Mouse (Mus musculus) WW6 (cell line): ENCODE measurements around the gene Fmn2.

Experiments used
- DNase-seq: peaks from one replicate; pipeline ENCODE4 v3.0.0-alpha.2; 2013; ENCODE audit warnings: low read depth, low spot score

Fmn2 gene

GRCm38 (mm10) chr1:174659459-174660223 is 158.0 kb downstream of the Fmn2 start:
- DNase-seq, result no peak

- DNase-seq, result no peak
Measured at GRCm38 (mm10) chr1:174665116-174665515, 163.5 kb downstream of the Fmn2 start.

GRCm38 (mm10) chr1:174669132-174669531 is 167.5 kb downstream of the Fmn2 start:
- DNase-seq, result no peak

- no peak for DNase-seq
Measured at GRCm38 (mm10) chr1:174670846-174671245, 169.2 kb downstream of the Fmn2 start.

GRCm38 (mm10) chr1:174674586-174674985 is 173.0 kb downstream of the Fmn2 start:
- DNase-seq, result peak; percentile 16

- no peak for DNase-seq
Measured at GRCm38 (mm10) chr1:174675316-174675715, 173.7 kb downstream of the Fmn2 start.

- DNase-seq, result no peak
Measured at GRCm38 (mm10) chr1:174676187-174676586, 174.6 kb downstream of the Fmn2 start.

- DNase-seq, result no peak
Measured at GRCm38 (mm10) chr1:174677211-174677610, 175.6 kb downstream of the Fmn2 start.

- DNase-seq, result no peak
Measured at GRCm38 (mm10) chr1:174689301-174689700, 187.7 kb downstream of the Fmn2 start.

- no peak for DNase-seq
Measured at GRCm38 (mm10) chr1:174700871-174701270, 199.2 kb downstream of the Fmn2 start.

GRCm38 (mm10) chr1:174701835-174702234 is 200.2 kb downstream of the Fmn2 start:
- no peak for DNase-seq

- DNase-seq, result no peak
Measured at GRCm38 (mm10) chr1:174703909-174704308, 202.3 kb downstream of the Fmn2 start.

GRCm38 (mm10) chr1:174719729-174720458 is 218.3 kb downstream of the Fmn2 start:
- DNase-seq, result no peak

- no peak for DNase-seq
Measured at GRCm38 (mm10) chr1:174728771-174729170, 227.1 kb downstream of the Fmn2 start.

GRCm38 (mm10) chr1:174732715-174733114 is 231.1 kb downstream of the Fmn2 start:
- no peak for DNase-seq

- no peak for DNase-seq
Measured at GRCm38 (mm10) chr1:174738958-174739357, 237.3 kb downstream of the Fmn2 start.

- no peak for DNase-seq
Measured at GRCm38 (mm10) chr1:174742667-174743066, 241.0 kb downstream of the Fmn2 start.

GRCm38 (mm10) chr1:174748520-174748919 is 246.9 kb downstream of the Fmn2 start:
- DNase-seq, result no peak

GRCm38 (mm10) chr1:174750893-174751461 is 249.4 kb downstream of the Fmn2 start:
- DNase-seq, result no peak

- no peak for DNase-seq
Measured at GRCm38 (mm10) chr1:174759354-174759753, 257.7 kb downstream of the Fmn2 start.

GRCm38 (mm10) chr1:174765757-174766156 is 264.1 kb downstream of the Fmn2 start:
- DNase-seq, result no peak

- no peak for DNase-seq
Measured at GRCm38 (mm10) chr1:174766852-174767251, 265.2 kb downstream of the Fmn2 start.

- DNase-seq, result no peak
Measured at GRCm38 (mm10) chr1:174771871-174772281, 270.3 kb downstream of the Fmn2 start.
